Mouse (Mus musculus) heart, postnatal 0 days (tissue): ENCODE measurements at regions not wholly inside any gene's neighbourhood (a gene's known extent, or its start where the extent isn't known, plus 50 kb on each side); places are given as distances from the start of the nearest gene placed in this dataset.

Source experiments
- CTCF ChIP-seq: IDR thresholded peaks from 2 replicates; pipeline ENCODE4 v1.5.1; 2016; ENCODE audit warnings: antibody characterized with exemption, control low read depth, low read depth
- EP300 ChIP-seq: IDR thresholded peaks from 2 replicates; pipeline ENCODE4 v1.6.1; 2016; ENCODE audit warnings: antibody characterized with exemption, low read depth

DNA sequence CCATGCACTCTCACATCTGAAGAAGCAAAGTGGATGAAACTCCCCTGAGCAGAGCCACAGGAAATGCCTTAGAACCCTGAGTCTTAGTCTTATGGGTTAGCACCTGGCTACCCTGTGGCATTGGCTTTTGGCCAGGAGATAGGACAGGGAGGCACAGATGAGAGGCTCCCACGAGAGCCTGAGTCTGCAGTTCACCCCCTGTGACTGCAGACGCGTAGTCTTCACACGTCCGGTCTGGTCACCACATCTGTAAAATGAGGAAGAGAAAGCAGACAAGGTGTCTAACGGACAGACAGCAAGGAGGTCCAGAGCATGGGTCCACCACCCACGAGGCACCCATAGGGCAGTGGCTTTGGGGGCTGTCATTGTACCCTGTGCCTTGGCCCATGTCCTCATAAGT lies 203.2 kb upstream of the Tle3 start:
- TF ChIP-seq EP300 (no peak), CTCF (no peak)
